Mouse (Mus musculus): ENCODE measurements around the gene Leprot.

Leprot gene

GRCm38 (mm10) chr4:101647196-101647905 is at the start of gene Leprot:
TSS of gene Leprot (plus strand) at chr4:101647718.
- DNase-seq (ENCODE audit: low spot score in 2 of 2) = peak; percentile 100

GRCm38 (mm10) chr4:101601758-101602157 is 45.8 kb upstream of the Leprot start:
- DNase-seq (ENCODE audit: low spot score in 2 of 2) = no peak

- DNase-seq (ENCODE audit: low spot score in 2 of 2) = no peak
These were observed 43.9 kb upstream of the Leprot start for GRCm38 (mm10) chr4:101603635-101604034.

GRCm38 (mm10) chr4:101616520-101616919 is 31.0 kb upstream of the Leprot start:
- DNase-seq (ENCODE audit: low spot score in 2 of 2) = no peak

- no peak for DNase-seq (ENCODE audit: low spot score in 2 of 2)
These were observed 29.8 kb upstream of the Leprot start for GRCm38 (mm10) chr4:101617742-101618141.

- DNase-seq (ENCODE audit: low spot score in 2 of 2) = no peak
These were observed 27.3 kb upstream of the Leprot start for GRCm38 (mm10) chr4:101620206-101620605.

- DNase-seq (ENCODE audit: low spot score in 2 of 2) = no peak
These were observed 26.3 kb upstream of the Leprot start for GRCm38 (mm10) chr4:101621241-101621640.

GRCm38 (mm10) chr4:101625278-101625677 is 22.2 kb upstream of the Leprot start:
- no peak for DNase-seq (ENCODE audit: low spot score in 2 of 2)

GRCm38 (mm10) chr4:101635596-101635995 is 11.9 kb upstream of the Leprot start:
- DNase-seq (ENCODE audit: low spot score in 2 of 2) = no peak

GRCm38 (mm10) chr4:101637472-101637871 is 10.0 kb upstream of the Leprot start:
- no peak for DNase-seq (ENCODE audit: low spot score in 2 of 2)

- DNase-seq (ENCODE audit: low spot score in 2 of 2) = no peak
These were observed 6.9 kb upstream of the Leprot start for GRCm38 (mm10) chr4:101640631-101641030.

GRCm38 (mm10) chr4:101642708-101643107 is 4.8 kb upstream of the Leprot start:
- no peak for DNase-seq (ENCODE audit: low spot score in 2 of 2)

- DNase-seq (ENCODE audit: low spot score in 2 of 2) = no peak
These were observed 4.3 kb upstream of the Leprot start for GRCm38 (mm10) chr4:101643216-101643615.

- DNase-seq (ENCODE audit: low spot score in 2 of 2) = no peak
These were observed 692 bp upstream of the Leprot start for GRCm38 (mm10) chr4:101646857-101647195.

GRCm38 (mm10) chr4:101647976-101648642 is 591 bp downstream of the Leprot start:
- DNase-seq (ENCODE audit: low spot score in 2 of 2) = no peak

- DNase-seq (ENCODE audit: low spot score in 2 of 2) = no peak
These were observed 1.2 kb downstream of the Leprot start for GRCm38 (mm10) chr4:101648745-101649144.

- DNase-seq (ENCODE audit: low spot score in 2 of 2) = no peak
These were observed 3.4 kb downstream of the Leprot start for GRCm38 (mm10) chr4:101650961-101651360.

- DNase-seq (ENCODE audit: low spot score in 2 of 2) = no peak
These were observed 6.7 kb downstream of the Leprot start for GRCm38 (mm10) chr4:101654256-101654655.

GRCm38 (mm10) chr4:101654788-101655414 is 7.4 kb downstream of the Leprot start:
- no peak for DNase-seq (ENCODE audit: low spot score in 2 of 2)

- no peak for DNase-seq (ENCODE audit: low spot score in 2 of 2)
These were observed 7.9 kb downstream of the Leprot start for GRCm38 (mm10) chr4:101655415-101655790.

GRCm38 (mm10) chr4:101656056-101656455 is 8.5 kb downstream of the Leprot start:
- DNase-seq (ENCODE audit: low spot score in 2 of 2) = no peak

GRCm38 (mm10) chr4:101656956-101657570 is 9.5 kb downstream of the Leprot start:
- DNase-seq (ENCODE audit: low spot score in 2 of 2) = no peak

All from frontal cortex, postnatal 25 days (tissue).